Mouse (Mus musculus): ENCODE results near the gene Slc35e3.

DNA sequence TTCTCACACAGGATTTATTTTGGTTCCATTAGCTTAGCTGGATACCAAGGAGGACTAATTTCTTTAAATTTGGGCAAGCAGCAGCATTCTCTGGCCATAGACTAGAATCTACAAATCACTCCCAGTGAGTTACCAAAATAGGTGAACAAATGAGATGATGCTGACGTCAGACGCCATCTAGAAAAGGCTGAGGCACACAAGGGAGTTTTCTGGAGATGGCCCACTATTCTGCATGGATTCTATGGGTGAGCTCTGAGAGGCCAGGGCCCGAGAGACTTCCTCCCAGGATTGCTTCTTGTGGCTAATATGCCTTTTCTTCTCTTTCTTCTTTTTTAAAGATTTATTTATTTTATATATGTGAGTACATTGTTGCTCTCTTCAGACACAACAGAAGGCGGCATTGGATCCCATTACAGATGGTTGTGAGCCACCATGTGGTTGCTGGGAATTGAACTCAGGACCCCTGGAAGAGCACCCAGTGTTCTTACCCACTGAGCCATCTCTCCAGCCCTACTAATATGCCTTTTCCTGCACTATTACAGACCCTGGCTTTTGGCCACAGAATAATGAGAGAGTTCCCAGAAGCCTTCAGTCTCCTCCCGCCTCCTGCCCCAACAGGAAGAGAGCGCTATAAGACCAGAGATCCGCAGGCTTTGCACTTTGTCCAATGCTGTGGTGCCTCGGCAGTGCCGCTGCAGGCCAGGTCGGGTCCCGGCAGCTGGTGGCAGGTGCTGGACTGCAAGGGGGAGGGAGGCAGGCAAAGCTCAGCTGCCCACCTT is 19.1 kb upstream of the Slc35e3 start:
- TF ChIP-seq CTCF (IDR thresholded peaks at IDR 0.05; ENCODE audit: low read depth, low read length) (no peak), EP300 (IDR thresholded peaks at IDR 0.05; ENCODE audit: insufficient read depth, low read depth, low read length) (no peak), POLR2A (IDR thresholded peaks at IDR 0.05; ENCODE audit: insufficient read depth, low read length) (no peak)
